ENCODE assay signal across 18 mouse cellular contexts in genomic region chr1:53841080-53841479, GRCm38 (mm10).
"Had no signal": no experiment of that assay in that cellular context is flagged by ENCODE, and none has a peak within 500 bp of the region (broad histone marks: within the 10 kb centered on the region; RNA-seq: fewer than 3 reads in every experiment).

No protein-coding gene starts in this region.

- H3K4me3 ChIP-seq: intestine, embryonic 15.5 days; left cerebral cortex, adult 2 months; liver, embryonic 13.5 days; megakaryocyte, embryonic 14.5 days; midbrain, embryonic 10.5 days; midbrain, embryonic 13.5 days; myocyte; neural tube, embryonic 13.5 days had no signal

- H3K27ac ChIP-seq: intestine, embryonic 15.5 days; left cerebral cortex, adult 2 months; liver, embryonic 13.5 days; midbrain, embryonic 10.5 days; midbrain, embryonic 13.5 days; neural tube, embryonic 13.5 days had no signal

- ATAC-seq: intestine, embryonic 15.5 days; lung, postnatal 0 days; midbrain, embryonic 13.5 days; midbrain, embryonic 16.5 days had no signal

- H3K9me3 ChIP-seq: intestine, embryonic 15.5 days; liver, embryonic 13.5 days; megakaryocyte, embryonic 14.5 days; midbrain, embryonic 10.5 days; midbrain, embryonic 13.5 days; neural tube, embryonic 13.5 days had no signal

- H3K4me2 ChIP-seq: intestine, embryonic 15.5 days; liver, embryonic 13.5 days; midbrain, embryonic 13.5 days; neural tube, embryonic 13.5 days had no signal

- H3K4me1 ChIP-seq: intestine, embryonic 15.5 days; liver, embryonic 13.5 days; midbrain, embryonic 13.5 days had no signal

- H3K36me3 ChIP-seq: intestine, embryonic 15.5 days; liver, embryonic 13.5 days; midbrain, embryonic 10.5 days; midbrain, embryonic 13.5 days had no signal

- DNase-seq: layer of hippocampus, postnatal 36 days; liver, embryonic 13.5 days; lung, adult 2 months; lung, postnatal 36 days; retina, postnatal 1 day; right cerebral cortex, postnatal 25 days; spleen, adult 18-20 months; thymus, adult 18-20 months; thymus, postnatal 36 days had no signal

- H3K27me3 ChIP-seq: intestine, embryonic 15.5 days; liver, embryonic 13.5 days; megakaryocyte, embryonic 14.5 days; midbrain, embryonic 13.5 days; neural tube, embryonic 13.5 days had no signal

- H3K9ac ChIP-seq: intestine, embryonic 15.5 days; liver, embryonic 13.5 days; midbrain, embryonic 13.5 days; neural tube, embryonic 13.5 days had no signal
